Mouse (Mus musculus): ENCODE results near the gene Slc24a4. TPM values are rescaled to one million over a fixed set of nuclear protein-coding genes. Genes with fewer than 3 reads are reported as not detected.

The Slc24a4 gene
- total and polyA plus RNA-seq, 2 experiments: not detected

DNA sequence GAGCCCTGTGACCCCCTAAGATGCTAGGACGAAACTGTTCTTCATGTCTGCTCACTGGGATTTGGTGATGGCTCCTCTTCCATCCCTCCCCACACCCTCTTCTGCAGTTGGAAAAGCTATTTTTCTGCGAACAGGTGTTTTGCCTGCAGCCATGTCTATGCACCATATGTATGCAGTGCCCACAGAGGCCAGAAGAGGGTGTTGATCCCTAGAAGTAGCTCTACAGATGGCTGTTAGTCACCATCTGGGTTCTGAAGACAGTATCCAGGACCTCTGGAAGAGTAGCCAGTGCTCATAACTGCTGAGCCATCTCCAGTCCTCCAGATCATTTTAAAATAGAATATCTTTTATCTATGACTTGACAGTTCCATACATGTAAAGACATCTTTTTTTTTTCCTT lies 20.2 kb downstream of the Slc24a4 start:
- Histone ChIP-seq H3K9ac (ENCODE audit: low read depth, low read length) (no peak overlapping the region), H3K36me3 (ENCODE audit: control insufficient read depth, insufficient read depth, low read length) (no peaks in the 10 kb centered on the region), H3K79me2 (ENCODE audit: control insufficient read depth, insufficient read depth, low read length) (no peaks in the 10 kb centered on the region), H3K27ac (replicated peaks; ENCODE audit: insufficient read depth, low read depth, low read length) (no peak overlapping the region), H3K4me3 (ENCODE audit: insufficient read depth, low read depth, low read length) (no peak overlapping the region), H3K27me3 (ENCODE audit: control insufficient read depth, insufficient read depth, low read length) (no peaks in the 10 kb centered on the region), H3K4me1 (ENCODE audit: control insufficient read depth, insufficient read depth, low read length) (peaks cover 4% of the 10 kb centered on the region; the same call in 1 of the 2 replicates)
- 93% methylated on average over 2 of the region's 2 CpGs for WGBS
- TF ChIP-seq POLR2A (IDR thresholded peaks at IDR 0.05; ENCODE audit: extremely low read depth, insufficient read depth, low read length) (no peak), CTCF (IDR thresholded peaks at IDR 0.05; ENCODE audit: low read depth, low read length) (peak; percentile 27; the same call in 1 of the 2 replicates)
- peak; percentile 8 for DNase-seq (ENCODE audit: extremely low read depth, low read depth, low spot score)

DNA sequence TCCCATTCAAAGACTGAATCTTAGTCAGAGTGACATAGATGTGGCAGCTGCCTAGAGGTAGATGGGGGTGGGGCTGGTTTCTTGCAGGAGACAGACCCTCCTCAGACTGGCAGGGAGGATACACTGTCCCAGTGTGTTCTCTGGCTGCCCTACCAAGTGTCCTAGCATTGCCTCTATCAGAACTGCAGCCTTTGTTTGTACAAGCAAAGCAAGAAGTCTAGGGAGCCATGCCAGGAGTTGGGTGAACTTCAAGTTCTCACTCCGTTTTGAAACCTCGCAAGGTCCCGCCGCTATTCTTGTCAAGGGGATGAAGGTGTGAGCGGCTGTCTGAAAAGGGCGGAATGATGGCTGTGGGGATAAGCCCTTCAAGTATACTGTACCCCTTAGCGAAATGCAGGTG lies 22.7 kb downstream of the Slc24a4 start:
- peak; percentile 69 for DNase-seq (ENCODE audit: extremely low read depth, low read depth, low spot score)
- Histone ChIP-seq H3K36me3 (ENCODE audit: control insufficient read depth, insufficient read depth, low read length) (no peaks in the 10 kb centered on the region), H3K4me3 (ENCODE audit: insufficient read depth, low read depth, low read length) (no peak overlapping the region), H3K27me3 (ENCODE audit: control insufficient read depth, insufficient read depth, low read length) (no peaks in the 10 kb centered on the region), H3K9ac (ENCODE audit: low read depth, low read length) (no peak overlapping the region), H3K79me2 (ENCODE audit: control insufficient read depth, insufficient read depth, low read length) (no peaks in the 10 kb centered on the region), H3K27ac (replicated peaks; ENCODE audit: insufficient read depth, low read depth, low read length) (no peak overlapping the region), H3K4me1 (ENCODE audit: control insufficient read depth, insufficient read depth, low read length) (peaks cover 7% of the 10 kb centered on the region; the same call in 1 of the 2 replicates)
- no peak for TF ChIP-seq POLR2A (IDR thresholded peaks at IDR 0.05; ENCODE audit: extremely low read depth, insufficient read depth, low read length)
- TF ChIP-seq CTCF (IDR thresholded peaks at IDR 0.05; ENCODE audit: low read depth, low read length): no peak
- WGBS: 58% methylated on average over 7 of the region's 7 CpGs

DNA sequence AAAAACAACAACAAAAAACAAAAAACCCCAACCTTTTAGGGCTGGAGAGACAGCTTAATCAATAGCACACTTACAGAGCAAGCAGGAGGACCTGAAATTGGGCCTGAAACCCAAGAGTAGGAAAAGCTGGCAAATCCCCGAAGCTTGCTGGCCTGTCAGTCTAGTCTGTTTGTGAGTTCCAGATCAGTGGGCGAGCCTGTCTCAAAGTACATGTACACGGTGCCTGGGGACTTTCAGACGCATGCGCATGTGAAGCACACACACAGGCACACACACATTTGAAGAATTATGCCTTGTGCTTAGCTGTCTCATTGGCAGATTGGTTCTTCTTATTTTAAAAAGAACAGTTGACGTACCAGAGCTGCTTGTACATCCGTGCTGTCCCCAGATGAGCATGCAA lies 25.3 kb downstream of the Slc24a4 start:
- TF ChIP-seq CTCF (IDR thresholded peaks at IDR 0.05; ENCODE audit: low read depth, low read length) (no peak), POLR2A (IDR thresholded peaks at IDR 0.05; ENCODE audit: extremely low read depth, insufficient read depth, low read length) (no peak)
- no peak overlapping the region for H3K9ac ChIP-seq (ENCODE audit: low read depth, low read length)
- H3K4me3 ChIP-seq (ENCODE audit: insufficient read depth, low read depth, low read length): no peak overlapping the region
- H3K27ac ChIP-seq (replicated peaks; ENCODE audit: insufficient read depth, low read depth, low read length): no peak overlapping the region
- no peaks in the 10 kb centered on the region for H3K27me3 ChIP-seq (ENCODE audit: control insufficient read depth, insufficient read depth, low read length)
- 48% methylated on average over 7 of the region's 7 CpGs for WGBS
- H3K4me1 ChIP-seq (ENCODE audit: control insufficient read depth, insufficient read depth, low read length): peaks cover 7% of the 10 kb centered on the region; the same call in 1 of the 2 replicates
- DNase-seq (ENCODE audit: extremely low read depth, low read depth, low spot score): peak; percentile 72
- no peaks in the 10 kb centered on the region for H3K79me2 ChIP-seq (ENCODE audit: control insufficient read depth, insufficient read depth, low read length)
- no peaks in the 10 kb centered on the region for H3K36me3 ChIP-seq (ENCODE audit: control insufficient read depth, insufficient read depth, low read length)

DNA sequence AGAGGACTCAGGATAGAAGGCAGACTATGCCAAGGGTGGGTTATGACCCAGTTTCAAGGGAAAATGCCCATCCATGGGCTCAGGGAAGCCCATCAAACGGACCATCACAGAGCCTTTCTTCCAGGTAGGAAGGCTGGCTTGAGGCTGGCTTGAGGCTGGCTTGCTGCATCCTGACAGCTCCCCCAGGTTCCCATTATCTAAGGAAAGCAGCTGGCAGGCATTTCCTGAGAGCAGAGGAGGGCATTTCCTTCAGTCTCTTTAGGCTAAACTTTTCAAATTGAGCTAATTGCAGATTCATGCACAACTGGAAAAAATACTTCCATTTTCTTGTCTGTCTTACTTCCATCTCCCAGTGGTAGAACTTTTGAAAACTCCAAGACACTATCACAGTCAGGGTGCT lies 26.3 kb downstream of the Slc24a4 start:
- H3K27ac ChIP-seq (replicated peaks; ENCODE audit: insufficient read depth, low read depth, low read length): no peak overlapping the region
- H3K36me3 ChIP-seq (ENCODE audit: control insufficient read depth, insufficient read depth, low read length): no peaks in the 10 kb centered on the region
- H3K9ac ChIP-seq (ENCODE audit: low read depth, low read length): no peak overlapping the region
- H3K4me3 ChIP-seq (ENCODE audit: insufficient read depth, low read depth, low read length): no peak overlapping the region
- H3K27me3 ChIP-seq (ENCODE audit: control insufficient read depth, insufficient read depth, low read length): no peaks in the 10 kb centered on the region
- TF ChIP-seq POLR2A (IDR thresholded peaks at IDR 0.05; ENCODE audit: extremely low read depth, insufficient read depth, low read length): no peak
- no peak for TF ChIP-seq CTCF (IDR thresholded peaks at IDR 0.05; ENCODE audit: low read depth, low read length)
- H3K4me1 ChIP-seq (ENCODE audit: control insufficient read depth, insufficient read depth, low read length): peaks cover 7% of the 10 kb centered on the region; the same call in 1 of the 2 replicates
- no peak for DNase-seq (ENCODE audit: extremely low read depth, low read depth, low spot score)
- H3K79me2 ChIP-seq (ENCODE audit: control insufficient read depth, insufficient read depth, low read length): no peaks in the 10 kb centered on the region
- 83% methylated on average over 1 of the region's 1 CpGs for WGBS

DNA sequence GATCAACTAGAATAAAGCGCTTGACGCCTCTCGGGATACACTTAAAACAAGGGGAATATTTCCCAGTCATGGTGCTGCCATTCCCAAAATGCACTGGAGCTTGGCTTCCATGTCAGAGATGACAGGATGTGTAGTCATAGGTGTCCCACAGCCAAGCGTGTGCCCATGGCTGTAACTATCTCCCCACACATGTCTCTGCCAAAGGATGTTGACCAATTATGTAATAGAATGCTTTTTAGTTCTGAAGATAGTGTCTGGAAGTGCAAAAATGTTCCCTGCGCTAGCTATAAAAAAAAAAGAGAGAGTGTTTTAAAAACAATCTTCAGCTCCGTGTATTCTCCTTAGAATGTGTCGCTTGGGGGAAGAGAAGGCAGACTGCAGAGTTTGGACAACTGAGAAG lies 36.1 kb downstream of the Slc24a4 start:
- WGBS: 88% methylated on average over 7 of the region's 7 CpGs

DNA sequence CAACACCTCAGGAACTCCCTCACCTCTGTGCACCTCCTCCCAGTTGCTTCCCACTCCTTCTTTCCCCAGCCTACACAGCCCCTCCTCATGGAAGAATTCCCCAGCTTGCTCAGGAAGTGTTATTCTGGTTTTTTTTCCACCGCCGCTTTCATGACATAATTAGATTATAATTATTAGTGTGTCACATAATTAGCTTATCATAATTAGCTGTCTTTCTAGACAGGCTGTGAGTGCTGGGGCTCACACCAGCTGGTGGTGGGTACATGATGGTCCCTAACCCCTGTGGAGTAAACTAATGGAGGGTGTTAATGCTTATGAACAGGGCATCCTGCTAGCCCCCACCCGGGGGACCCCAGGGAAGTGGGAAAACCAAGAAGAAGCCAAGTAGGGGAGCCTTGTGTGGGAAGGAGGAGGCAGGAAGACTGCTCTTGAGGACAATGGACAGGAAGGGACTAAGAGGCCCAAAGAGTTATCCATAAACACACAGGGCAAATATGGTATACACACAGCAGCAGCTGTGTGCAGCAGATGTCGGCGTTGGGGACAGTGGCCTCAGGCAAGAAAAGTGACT lies 38.2 kb downstream of the Slc24a4 start:
- Histone ChIP-seq H3K36me3 (ENCODE audit: control insufficient read depth, insufficient read depth, low read length) (no peaks in the 10 kb centered on the region), H3K27me3 (ENCODE audit: control insufficient read depth, insufficient read depth, low read length) (no peaks in the 10 kb centered on the region), H3K79me2 (ENCODE audit: control insufficient read depth, insufficient read depth, low read length) (no peaks in the 10 kb centered on the region), H3K27ac (replicated peaks; ENCODE audit: insufficient read depth, low read depth, low read length) (no peak overlapping the region), H3K9ac (ENCODE audit: low read depth, low read length) (no peak overlapping the region), H3K4me1 (ENCODE audit: control insufficient read depth, insufficient read depth, low read length) (no peaks in the 10 kb centered on the region), H3K4me3 (ENCODE audit: insufficient read depth, low read depth, low read length) (no peak overlapping the region)
- DNase-seq (ENCODE audit: extremely low read depth, low read depth, low spot score): no peak
- TF ChIP-seq POLR2A (IDR thresholded peaks at IDR 0.05; ENCODE audit: extremely low read depth, insufficient read depth, low read length): no peak
- TF ChIP-seq CTCF (IDR thresholded peaks at IDR 0.05; ENCODE audit: low read depth, low read length): no peak
- WGBS: 63% methylated on average over 5 of the region's 5 CpGs

More for the DNA sequence above, 36.1 kb downstream of the Slc24a4 start:
- TF ChIP-seq POLR2A (IDR thresholded peaks at IDR 0.05; ENCODE audit: extremely low read depth, insufficient read depth, low read length) (no peak), CTCF (IDR thresholded peaks at IDR 0.05; ENCODE audit: low read depth, low read length) (no peak)
- H3K27ac ChIP-seq (replicated peaks; ENCODE audit: insufficient read depth, low read depth, low read length): no peak overlapping the region
- DNase-seq (ENCODE audit: extremely low read depth, low read depth, low spot score): no peak
- no peaks in the 10 kb centered on the region for H3K27me3 ChIP-seq (ENCODE audit: control insufficient read depth, insufficient read depth, low read length)
- no peaks in the 10 kb centered on the region for H3K36me3 ChIP-seq (ENCODE audit: control insufficient read depth, insufficient read depth, low read length)
- H3K9ac ChIP-seq (ENCODE audit: low read depth, low read length): no peak overlapping the region
- H3K79me2 ChIP-seq (ENCODE audit: control insufficient read depth, insufficient read depth, low read length): no peaks in the 10 kb centered on the region
- no peaks in the 10 kb centered on the region for H3K4me1 ChIP-seq (ENCODE audit: control insufficient read depth, insufficient read depth, low read length)
- H3K4me3 ChIP-seq (ENCODE audit: insufficient read depth, low read depth, low read length): no peak overlapping the region
